Mouse (Mus musculus): ENCODE measurements at regions not wholly inside any gene's neighbourhood (a gene's known extent, or its start where the extent isn't known, plus 50 kb on each side); places are given as distances from the start of the nearest gene placed in this dataset.

- peak; percentile 15 for DNase-seq
These were observed 201.0 kb upstream of the Pard3b start for GRCm38 (mm10) chr1:61437603-61438002.

GRCm38 (mm10) chr1:61461435-61461834, 177.2 kb upstream of the Pard3b start:
- peak; percentile 12 for DNase-seq

GRCm38 (mm10) chr1:61470617-61471214, 167.9 kb upstream of the Pard3b start:
- DNase-seq = no peak

- no peak for DNase-seq
These were observed 166.6 kb upstream of the Pard3b start for GRCm38 (mm10) chr1:61471779-61472578.

- DNase-seq = no peak
These were observed 165.9 kb upstream of the Pard3b start for GRCm38 (mm10) chr1:61472579-61473242.

- no peak for DNase-seq
These were observed 153.2 kb upstream of the Pard3b start for GRCm38 (mm10) chr1:61485459-61485858.

GRCm38 (mm10) chr1:61524886-61525285, 113.7 kb upstream of the Pard3b start:
- no peak for DNase-seq

GRCm38 (mm10) chr1:61525881-61526280, 112.7 kb upstream of the Pard3b start:
- DNase-seq = no peak

GRCm38 (mm10) chr1:61528757-61529156, 109.9 kb upstream of the Pard3b start:
- no peak for DNase-seq

GRCm38 (mm10) chr1:61530166-61530565, 108.5 kb upstream of the Pard3b start:
- DNase-seq = no peak

GRCm38 (mm10) chr1:61531487-61531886, 107.1 kb upstream of the Pard3b start:
- DNase-seq = no peak

GRCm38 (mm10) chr1:61540081-61540480, 98.5 kb upstream of the Pard3b start:
- DNase-seq = no peak

GRCm38 (mm10) chr1:61541166-61541565, 97.5 kb upstream of the Pard3b start:
- DNase-seq = no peak

- peak; percentile 75 for DNase-seq
These were observed 85.8 kb upstream of the Pard3b start for GRCm38 (mm10) chr1:61552577-61553517.

GRCm38 (mm10) chr1:61559514-61559913, 79.1 kb upstream of the Pard3b start:
- no peak for DNase-seq

GRCm38 (mm10) chr1:61562091-61562490, 76.5 kb upstream of the Pard3b start:
- no peak for DNase-seq

GRCm38 (mm10) chr1:61565471-61565870, 73.2 kb upstream of the Pard3b start:
- DNase-seq = no peak

GRCm38 (mm10) chr1:61574276-61574675, 64.3 kb upstream of the Pard3b start:
- DNase-seq = no peak

- no peak for DNase-seq
These were observed 61.9 kb upstream of the Pard3b start for GRCm38 (mm10) chr1:61576758-61577157.

- no peak for DNase-seq
These were observed 51.4 kb upstream of the Pard3b start for GRCm38 (mm10) chr1:61587251-61587650.

Measured in kidney, postnatal 10 days (tissue).